Comparison of ENCODE assay signal across 20 mouse cellular contexts in the genomic region with DNA sequence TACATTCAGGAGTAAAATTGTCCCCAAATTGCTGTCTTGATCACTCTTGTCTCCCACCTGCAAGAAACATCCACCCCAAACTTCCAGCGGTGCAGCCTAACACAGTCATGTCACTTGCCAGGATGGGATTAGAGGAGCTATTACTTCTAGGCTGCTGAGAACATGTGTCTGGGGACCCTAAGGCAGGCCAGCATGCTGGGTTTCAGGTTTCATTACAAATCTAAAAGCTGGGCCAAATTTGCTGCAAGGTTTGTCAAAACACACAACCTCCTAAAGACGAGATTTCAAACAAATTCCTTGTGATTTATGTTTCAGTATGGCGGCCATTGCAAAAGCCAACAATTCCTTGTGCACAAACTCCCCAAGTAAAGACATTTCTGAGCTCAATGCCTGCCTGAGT. TPM values are rescaled to one million over a fixed set of nuclear protein-coding genes. Genes with fewer than 3 reads are reported as not detected.
A peak's percentile ranks its signal among the peaks of the same experiment; 100 is the strongest.
DNase-seq lines count a peak whose midpoint lies in the region; ATAC-seq and TF ChIP-seq lines count a peak whose summit lies in the region.
"Had no signal": no experiment of that assay in that cellular context is flagged by ENCODE, and none has a peak within 500 bp of the region (broad histone marks: within the 10 kb centered on the region; RNA-seq: fewer than 3 reads in every experiment).

No protein-coding gene starts in this region.

- TF ChIP-seq POLR2A in brain, embryonic 14.5 days (IDR thresholded peaks at IDR 0.05; ENCODE audit: borderline replicate concordance, extremely low read depth, insufficient read depth, insufficient read length, poor library complexity, severe bottlenecking) = no peak

- H3K27ac ChIP-seq in embryonic facial prominence, embryonic 14.5 days (replicated peaks; ENCODE audit: low read depth, low read length) = peak overlapping the region; percentile 31
- peak overlapping the region; percentile 28; the same call in 1 of the 2 replicates for H3K27ac ChIP-seq in limb, embryonic 15.5 days
- H3K27ac ChIP-seq: forebrain, embryonic 12.5 days; heart, embryonic 13.5 days; lung, embryonic 15.5 days; neural tube, embryonic 12.5 days had no signal

- H3K4me1 ChIP-seq in embryonic facial prominence, embryonic 14.5 days (ENCODE audit: control insufficient read depth, insufficient read depth, low read length) = peaks cover 23% of the 10 kb centered on the region
- H3K4me1 ChIP-seq in limb, embryonic 15.5 days = 0 out of 2 replicates have a peak, but pooled peaks cover 15% of the 10 kb centered on the region

- ATAC-seq in embryonic facial prominence, embryonic 14.5 days (ENCODE audit: low read depth) = 0 out of 2 replicates have a peak, but pooled peaks have one; percentile 48
- ATAC-seq in limb, embryonic 15.5 days (ENCODE audit: insufficient number of reproducible peaks, low FRiP score, low TSS enrichment, low read depth) = no peak
- no peak for ATAC-seq in megakaryocyte progenitor cell, adult 5-6 weeks (replicated peaks; ENCODE audit: poor library complexity)
- ATAC-seq: inflammation-experienced regulatory T-cells, adult 6 months; midbrain, embryonic 16.5 days had no signal

- WGBS in embryonic facial prominence, embryonic 14.5 days = 9% methylated on average over 3 of the region's 3 CpGs
- 12% methylated on average over 3 of the region's 3 CpGs for WGBS in limb, embryonic 15.5 days

- DNase-seq in 3T3-L1 (ENCODE audit: low read depth, low spot score) = peak; percentile 7
- DNase-seq in brain, embryonic 14.5 days (ENCODE audit: low read depth) = peak; percentile 26
- peak; percentile 83 for DNase-seq in embryonic facial prominence, embryonic 14.5 days (ENCODE audit: low spot score)
- DNase-seq in layer of hippocampus, adult 9-11 months = no peak
- no peak for DNase-seq in right cerebral cortex, postnatal 10 days (ENCODE audit: low spot score in 2 of 2)
- DNase-seq: adrenal gland, postnatal 25 days; cerebellum, adult 9-11 months; heart, postnatal 4 days; kidney, postnatal 36 days; liver; spleen, adult 18-20 months had no signal

- no peaks in the 10 kb centered on the region for H3K9me3 ChIP-seq in embryonic facial prominence, embryonic 14.5 days (ENCODE audit: control insufficient read depth, low read length)
- no peaks in the 10 kb centered on the region for H3K9me3 ChIP-seq in limb, embryonic 15.5 days
- H3K9me3 ChIP-seq: forebrain, embryonic 12.5 days; heart, embryonic 13.5 days; lung, embryonic 15.5 days; neural tube, embryonic 12.5 days had no signal

- no peaks in the 10 kb centered on the region for H3K27me3 ChIP-seq in embryonic facial prominence, embryonic 14.5 days (replicated peaks; ENCODE audit: control insufficient read depth, insufficient read depth, low read length)
- no peaks in the 10 kb centered on the region for H3K27me3 ChIP-seq in limb, embryonic 15.5 days
- H3K27me3 ChIP-seq: CH12.LX; forebrain, embryonic 12.5 days; heart, embryonic 13.5 days; lung, embryonic 15.5 days; neural tube, embryonic 12.5 days had no signal

- no peak overlapping the region for H3K4me2 ChIP-seq in embryonic facial prominence, embryonic 14.5 days (ENCODE audit: low read depth, low read length)
- H3K4me2 ChIP-seq in limb, embryonic 15.5 days = no peak overlapping the region
- H3K4me2 ChIP-seq: forebrain, embryonic 12.5 days; heart, embryonic 13.5 days; lung, embryonic 15.5 days; neural tube, embryonic 12.5 days had no signal

- no peaks in the 10 kb centered on the region for H3K36me3 ChIP-seq in embryonic facial prominence, embryonic 14.5 days (ENCODE audit: control insufficient read depth, insufficient read depth, low read length)
- no peaks in the 10 kb centered on the region for H3K36me3 ChIP-seq in limb, embryonic 15.5 days
- H3K36me3 ChIP-seq: forebrain, embryonic 12.5 days; heart, embryonic 13.5 days; lung, embryonic 15.5 days; neural tube, embryonic 12.5 days had no signal

- H3K4me3 ChIP-seq in embryonic facial prominence, embryonic 14.5 days (ENCODE audit: low read depth, low read length) = no peak overlapping the region
- no peak overlapping the region for H3K4me3 ChIP-seq in limb, embryonic 15.5 days
- H3K4me3 ChIP-seq: forebrain, embryonic 12.5 days; heart, embryonic 13.5 days; lung, embryonic 15.5 days; neural tube, embryonic 12.5 days had no signal

- H3K9ac ChIP-seq in embryonic facial prominence, embryonic 14.5 days (ENCODE audit: low read depth, low read length) = no peak overlapping the region
- H3K9ac ChIP-seq in limb, embryonic 15.5 days = no peak overlapping the region
- H3K9ac ChIP-seq: forebrain, embryonic 12.5 days; heart, embryonic 13.5 days; lung, embryonic 15.5 days; neural tube, embryonic 12.5 days had no signal

- no peak for TF ChIP-seq CTCF in brain, embryonic 14.5 days (IDR thresholded peaks at IDR 0.05; ENCODE audit: borderline replicate concordance, extremely low read depth, insufficient read depth, insufficient read length)

RNA-seq across cellular contexts. Expression of gene Ldb2, which starts 1.6 kb away (rescaled TPM):
- polyA plus RNA-seq in brain, embryonic 14.5 days (2012; rRNA removed) = 27.9 and 40.3 TPM in 2 replicates
- 50.8 and 56.2 TPM in 2 replicates for polyA plus RNA-seq in embryonic facial prominence, embryonic 14.5 days (2014; fragmentation: Nextera tagmentation; extraction: Ambion mirVana)
- polyA plus RNA-seq in limb, embryonic 15.5 days (2015; fragmentation: Nextera tagmentation; extraction: Ambion mirVana) = 50.3 and 57.9 TPM in 2 replicates
- not detected in 2 replicates for total RNA-seq in megakaryocyte progenitor cell, adult 5-6 weeks (2015)
- total RNA-seq in megakaryocyte progenitor cell, adult 5-6 weeks (2017) = not detected in 2 replicates
- total RNA-seq: CH12.LX had no signal
- polyA plus RNA-seq: inflammation-experienced regulatory T-cells, adult 6 months had no signal

Comparison
In these comparisons a context has a peak if more than half of its experiments do, and no peak if none do; other contexts are left out.
1. DNase-seq: peak in 3T3-L1 (single experiment), brain, embryonic 14.5 days (single experiment) and embryonic facial prominence, embryonic 14.5 days (single experiment); none in layer of hippocampus, adult 9-11 months (single experiment) and right cerebral cortex, postnatal 10 days (0 of 2).